Mouse (Mus musculus) lung, postnatal 0 days (tissue): Measurements from ENCODE around the gene Adgrg3.

Experiments
- CTCF ChIP-seq: IDR thresholded peaks from 2 replicates; pipeline ENCODE4 v1.5.1; 2016; ENCODE audit warnings: antibody characterized with exemption, mild to moderate bottlenecking
- EP300 ChIP-seq: IDR thresholded peaks from 2 replicates; pipeline ENCODE4 v1.6.1; 2016; ENCODE audit warnings: antibody characterized with exemption, mild to moderate bottlenecking, control low read depth

DNA sequence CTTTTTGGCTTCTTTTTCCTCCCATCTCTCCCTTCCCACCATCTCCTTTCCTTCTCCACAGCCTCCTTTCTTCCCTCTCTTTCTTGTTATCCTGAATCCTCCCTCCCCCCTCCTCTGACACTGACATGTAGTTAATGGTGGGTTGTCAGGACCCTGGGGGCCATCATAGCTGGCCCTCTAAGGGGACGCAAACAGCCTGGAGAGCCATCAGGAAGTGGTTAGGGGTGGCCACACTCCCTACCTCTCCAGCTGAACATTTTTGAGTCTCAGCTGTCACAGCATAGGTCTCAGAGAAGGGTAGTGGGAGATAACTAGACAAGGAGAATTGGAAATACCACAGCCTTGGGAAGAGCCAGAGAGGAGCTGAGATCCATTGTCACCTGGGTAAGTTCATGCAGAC lies 23.0 kb upstream of the Adgrg3 start:
- no peak for TF ChIP-seq CTCF
- no peak for TF ChIP-seq EP300
